Mouse (Mus musculus) frontal cortex, postnatal 36 days (tissue): ENCODE measurements around the gene Magix.

ENCODE experiments used
- DNase-seq, 2 experiments: peaks; one replicate each; pipeline ENCODE4 v3.0.0; 2022; ENCODE audit warnings: low spot score in 2 of 2

Magix gene

DNA sequence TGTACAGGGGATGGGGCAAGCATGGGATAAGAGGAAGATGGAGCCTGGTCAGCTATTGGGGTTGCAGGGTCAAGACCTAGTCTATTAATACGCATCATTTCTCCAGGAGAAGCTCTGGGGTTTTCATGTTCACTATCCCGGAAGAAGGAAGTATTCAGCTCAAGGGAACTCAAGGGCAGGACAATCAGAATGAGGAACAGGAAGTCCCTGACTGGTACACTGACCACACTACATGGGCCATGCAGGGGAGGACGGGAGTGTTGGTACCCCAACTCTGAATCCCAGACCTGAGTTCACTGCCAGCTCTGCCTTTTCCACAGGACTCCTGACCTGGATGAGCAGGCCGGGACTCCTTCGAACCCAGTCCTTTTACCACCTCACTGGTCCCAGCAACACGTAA lies 48.5 kb downstream of the Magix start:
- no peak for DNase-seq
